Mouse (Mus musculus) liver, postnatal 0 days (tissue): ENCODE measurements around the gene Sept12.

Source experiments
- CTCF ChIP-seq: sonication (generic); IDR thresholded peaks from 2 replicates; pipeline ENCODE4 v1.5.1; 2016; ENCODE audit warnings: antibody characterized with exemption, low read depth
- EP300 ChIP-seq: IDR thresholded peaks from 2 replicates; pipeline ENCODE4 v1.6.1; 2016; ENCODE audit warnings: antibody characterized with exemption, low read depth, mild to moderate bottlenecking

DNA sequence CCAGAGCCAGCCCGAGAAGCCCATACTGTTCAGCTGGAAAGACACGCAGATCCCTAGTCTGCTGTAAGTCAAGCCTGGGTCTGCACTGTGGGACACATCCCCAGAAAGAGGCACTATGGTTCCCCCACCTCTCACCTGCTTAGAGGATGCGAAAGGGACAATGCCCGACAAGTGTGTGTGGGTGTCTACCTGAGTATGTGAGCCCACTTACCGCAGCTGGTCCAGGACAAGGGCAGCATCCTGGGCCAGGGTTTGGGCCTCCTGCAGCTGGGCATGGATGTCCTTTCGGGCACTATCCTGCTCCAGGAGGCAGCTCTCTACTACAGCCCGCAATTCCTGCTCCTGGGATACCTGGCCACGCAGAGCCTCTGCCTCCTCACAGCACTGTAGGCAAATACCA, 54.8 kb downstream of the Sept12 start:
- TF ChIP-seq EP300 (no peak), CTCF (no peak)
